In the genomic region with DNA sequence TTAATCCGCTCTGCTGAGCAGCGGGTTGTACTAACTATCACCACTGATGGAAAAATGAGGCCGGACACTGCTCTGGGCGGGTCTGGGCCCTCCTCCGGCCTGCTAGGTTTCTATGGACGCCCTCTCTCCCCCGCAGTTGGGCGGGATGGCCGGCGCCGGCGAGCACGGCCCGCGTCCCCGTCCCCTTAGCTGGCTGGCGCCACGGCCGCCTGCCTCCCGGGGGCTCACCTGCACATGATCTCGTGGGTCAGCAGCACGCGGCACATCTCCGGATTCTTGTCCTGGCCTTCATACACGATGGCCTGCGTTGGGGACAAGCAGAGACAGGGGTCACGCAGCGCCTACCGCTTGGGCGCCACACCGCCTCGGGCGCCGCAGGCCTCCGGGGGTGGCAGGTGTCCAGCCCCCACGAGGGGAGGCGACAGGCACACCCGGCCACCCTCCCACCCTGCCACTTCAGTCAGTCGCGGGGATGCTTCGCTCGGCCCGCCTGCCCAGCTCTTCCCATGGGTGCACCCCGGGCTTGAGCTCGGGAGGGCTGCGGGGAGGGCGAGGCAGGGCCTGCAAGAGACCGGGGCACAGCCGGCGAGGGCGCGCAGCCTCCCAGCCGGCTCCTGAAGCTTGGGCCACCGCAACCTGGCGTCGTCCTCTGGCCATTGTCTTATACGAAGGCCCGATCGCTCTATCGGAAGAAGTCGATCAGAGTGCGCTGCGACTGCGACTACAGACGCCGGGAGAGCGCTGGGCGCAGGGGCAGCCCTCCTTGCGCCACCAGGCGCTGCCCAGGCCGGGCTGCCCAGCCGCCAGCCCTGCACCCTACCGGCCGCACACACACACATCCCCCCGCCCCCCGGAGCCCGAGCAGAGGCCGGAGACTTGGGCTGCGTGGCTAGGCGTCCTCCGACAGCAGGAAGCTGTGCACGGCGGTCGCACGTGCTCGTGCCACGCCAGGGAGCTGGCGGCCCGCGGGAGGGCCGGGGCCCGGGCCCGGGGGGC, we compare ENCODE assay signal across 7 mouse cellular contexts. TPM values are rescaled to one million over a fixed set of nuclear protein-coding genes. Genes with fewer than 3 reads are reported as not detected.
DNase-seq lines count a peak whose midpoint lies in the region; ATAC-seq and TF ChIP-seq lines count a peak whose summit lies in the region.

No protein-coding gene starts in this region.

- WGBS in small intestine, adult 2 months = 6% methylated on average over 93 of the region's 93 CpGs

- H3K9me3 ChIP-seq in CH12.LX (replicated peaks; ENCODE audit: low read length) = peaks cover 22% of the 10 kb centered on the region

- no peak overlapping the region for H3K27ac ChIP-seq in CH12.LX (ENCODE audit: insufficient read depth, low read depth)
- H3K27ac ChIP-seq in small intestine, adult 2 months (ENCODE audit: insufficient read depth, low read depth, low read length) = no peak overlapping the region

- ATAC-seq in granulocyte monocyte progenitor cell, adult 5-6 weeks (replicated peaks; ENCODE audit: poor library complexity, severe bottlenecking) = peak; percentile 25; the same call in 1 of the 2 replicates

- no peaks in the 10 kb centered on the region for H3K36me3 ChIP-seq in CH12.LX (replicated peaks in 1 of 2; ENCODE audit: control insufficient read depth in 1 of 2, insufficient read depth in 1 of 2, low read length in 1 of 2)
- no peaks in the 10 kb centered on the region for H3K36me3 ChIP-seq in small intestine, adult 2 months (ENCODE audit: control insufficient read depth, insufficient read depth, low read length)

- no peak for TF ChIP-seq RAD21 in CH12.LX (IDR thresholded peaks at IDR 0.05; ENCODE audit: low read depth, low read length)

- TF ChIP-seq POLR2A in CH12.LX (IDR thresholded peaks at IDR 0.05; ENCODE audit: low read depth, low read length) = no peak
- TF ChIP-seq POLR2A in small intestine, adult 2 months (IDR thresholded peaks at IDR 0.05; ENCODE audit: low read depth, low read length) = no peak

- H3K4me2 ChIP-seq in CH12.LX (ENCODE audit: insufficient read depth, low read depth, poor library complexity, severe bottlenecking) = peak overlapping the region; percentile 84

- in situ Hi-C loops in CH12.LX (cut with MboI; ENCODE audit: low pct_ligation_motif_present, low pct_unique_long_range_greater_than_20kb, low sequenced_read_pairs) = no loop called here

- no peak for TF ChIP-seq CTCF in CH12.LX (conservative IDR thresholded peaks at IDR 0.05 in 1 of 2, IDR thresholded peaks at IDR 0.05 in 1 of 2; ENCODE audit: low read depth in 2 of 2, low read length in 2 of 2)
- no peak for TF ChIP-seq CTCF in small intestine, adult 2 months (IDR thresholded peaks at IDR 0.05; ENCODE audit: extremely low read depth, insufficient read length, insufficient replicate concordance, low read depth, low read length)

- H3K4me1 ChIP-seq in CH12.LX (ENCODE audit: control insufficient read depth in 1 of 2, insufficient read depth in 2 of 2) = peaks cover 0 to 9% of the 10 kb centered on the region in 2 experiments; a peak in 2 of 4 replicates
- peaks cover 8% of the 10 kb centered on the region for H3K4me1 ChIP-seq in small intestine, adult 2 months (ENCODE audit: control insufficient read depth, insufficient read depth, insufficient read length, low read length)

- DNase-seq in CH12.LX (ENCODE audit: extremely low read depth) (no peak), R1 (ENCODE audit: low read depth, low spot score) (peak; percentile 48)
- DNase-seq in kidney, postnatal 4 days = peak; percentile 57 to 75
- no peak for DNase-seq in frontal cortex, adult 2 months (ENCODE audit: extremely low spot score in 1 of 2, low spot score in 1 of 2)
- no peak for DNase-seq in layer of hippocampus, postnatal 25 days (ENCODE audit: extremely low spot score in 1 of 2, low spot score in 1 of 2)

- H3K4me3 ChIP-seq in CH12.LX (replicated peaks in 1 of 3; ENCODE audit: low read depth in 2 of 3, low read length in 2 of 3, poor library complexity in 1 of 3) = peak overlapping the region in 1 of 3 experiments; percentile 60
- H3K4me3 ChIP-seq in small intestine, adult 2 months (ENCODE audit: low read depth, low read length) = peak overlapping the region; percentile 37

- dilution Hi-C loops in CH12.LX (cut with MboI; ENCODE audit: extremely low pct_ligation_motif_present, extremely low pct_unique_long_range_greater_than_20kb, low sequenced_read_pairs) = no loop called here

- peaks cover 2% of the 10 kb centered on the region for H3K27me3 ChIP-seq in CH12.LX (replicated peaks)
- peaks cover 72% of the 10 kb centered on the region for H3K27me3 ChIP-seq in small intestine, adult 2 months (ENCODE audit: control insufficient read depth, insufficient read depth, low read length)

- TF ChIP-seq EP300 in CH12.LX (IDR thresholded peaks at IDR 0.05; ENCODE audit: low read length) = no peak

- H3K9ac ChIP-seq in CH12.LX (ENCODE audit: insufficient read depth, low read depth) = peak overlapping the region; percentile 59

- H3K79me2 ChIP-seq in CH12.LX (replicated peaks; ENCODE audit: control insufficient read depth, extremely low read depth, insufficient read depth, poor library complexity, severe bottlenecking) = no peaks in the 10 kb centered on the region

TF ChIP-seq in CH12.LX, 34 proteins besides CTCF, POLR2A, EP300 and RAD21:
- no peak for TF ChIP-seq MAZ (IDR thresholded peaks at IDR 0.05; ENCODE audit: low read depth, low read length)
- TF ChIP-seq BHLHE40 (IDR thresholded peaks at IDR 0.05; ENCODE audit: low read depth, low read length) = peak; percentile 75
TF ChIP-seq in CH12.LX: peak in this region for 1.

RNA-seq across cellular contexts. Expression of a gene that starts 4.9 kb away (rescaled TPM):
- 0.38 and 0.89 TPM in 2 replicates for total RNA-seq in CH12.LX (2012; rRNA removed)
- total RNA-seq in CH12.LX (2014; rRNA removed) = not detected in 2 replicates
- 0.10 and 0.11 TPM in 2 replicates for polyA plus RNA-seq in CH12.LX (2012; ENCODE audit: insufficient read length, low read depth)
- total RNA-seq in granulocyte monocyte progenitor cell, adult 5-6 weeks (2014; fragmentation: Nextera tagmentation) = 0.56 TPM in 1 of 2 replicates, not detected in the other
- not detected in 2 replicates for total RNA-seq in granulocyte monocyte progenitor cell, adult 5-6 weeks (2017)
- polyA plus RNA-seq in small intestine, adult 2 months (2012; rRNA removed) = 0.50 and 0.70 TPM in 2 replicates
- 1.1 TPM in 2 replicates for polyA plus RNA-seq in frontal cortex, adult 2 months (2012; rRNA removed)
- under 1 TPM; 0.42 to 0.54 TPM for total RNA-seq in layer of hippocampus, postnatal 25 days (2021)

Comparison
In these comparisons a context has a peak if more than half of its experiments do, and no peak if none do; other contexts are left out.
1. DNase-seq: peak in R1 (single experiment) and kidney, postnatal 4 days (2 of 2); none in CH12.LX (single experiment), frontal cortex, adult 2 months (0 of 2) and layer of hippocampus, postnatal 25 days (0 of 2).